Mouse (Mus musculus) CH12.LX (cell line): ENCODE results near the gene Phip.

Source experiments
- CTCF ChIP-seq, 2 experiments: IDR thresholded peaks in 1 of 2; conservative IDR thresholded peaks in 1 of 2; 2 replicates each; pipeline ENCODE4 v1.5.1; 2011 to 2012; ENCODE audit warnings: low read depth in 2 of 2, low read length in 2 of 2, improper control_type of control experiment in 1 of 2, inconsistent platforms in 1 of 2, mild to moderate bottlenecking in 1 of 2, moderate library complexity in 1 of 2
- EP300 ChIP-seq: IDR thresholded peaks from 2 replicates; pipeline ENCODE4 v1.6.1; 2011; ENCODE audit warnings: low read length, improper control_type of control experiment
- MAX ChIP-seq: IDR thresholded peaks from 2 replicates; pipeline ENCODE4 v1.6.1; 2011; ENCODE audit warnings: low read length, improper control_type of control experiment
- MAZ ChIP-seq: IDR thresholded peaks from 2 replicates; pipeline ENCODE4 v1.6.1; 2012; ENCODE audit warnings: low read depth, mild to moderate bottlenecking, inconsistent platforms, low read length, improper control_type of control experiment, moderate library complexity
- POLR2A ChIP-seq: IDR thresholded peaks from 2 replicates; pipeline ENCODE4 v1.6.1; 2011; ENCODE audit warnings: low read depth, mild to moderate bottlenecking, improper control_type of control experiment, low read length

DNA sequence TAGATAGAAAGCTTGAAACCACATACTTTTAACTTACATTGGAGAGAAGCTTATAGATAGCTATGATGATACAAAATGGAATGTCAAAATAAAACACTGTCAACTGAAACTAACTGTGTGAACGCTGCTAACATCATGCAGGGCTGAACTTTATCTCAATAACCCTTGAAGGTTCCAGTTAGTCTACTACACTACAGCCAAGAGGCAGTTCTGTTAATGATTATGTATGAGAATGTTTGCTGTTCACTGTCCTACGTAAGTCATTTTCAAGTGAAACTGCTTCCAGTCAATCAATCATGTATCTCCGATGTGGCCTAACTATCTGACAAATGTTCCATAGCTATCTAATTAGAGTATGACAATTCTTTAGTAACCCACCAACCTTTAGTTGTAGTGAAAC lies 107.6 kb downstream of the Phip start:
- TF ChIP-seq MAX: no peak
- no peak for TF ChIP-seq CTCF (conservative IDR thresholded peaks at IDR 0.05 in 1 of 2, IDR thresholded peaks at IDR 0.05 in 1 of 2; ENCODE audit: low read depth in 2 of 2, low read length in 2 of 2)
- TF ChIP-seq MAZ: no peak
- no peak for TF ChIP-seq EP300
- no peak for TF ChIP-seq POLR2A
